Mouse (Mus musculus): ENCODE data around the gene Gm17949. TPM values are rescaled to one million over a fixed set of nuclear protein-coding genes. Genes with fewer than 3 reads are reported as not detected.

The Gm17949 gene
- not detected for polyA plus RNA-seq (2014; fragmentation: Illumina TruSeq; extraction: RNeasy Lipid Tissue Mini Kit (QIAGEN cat#74804); ENCODE audit: insufficient read depth, low read depth, low replicate concordance)

GRCm38 (mm10) chr17:57011236-57012141 lies at the start of gene Gm17949, which contains the start of gene Gtf2f1:
Gene Gm17949, plus strand, starts transcription at chr17:57011469.
Gene Gtf2f1, minus strand, starts transcription at chr17:57011288.

GRCm38 (mm10) chr17:56982013-56982412 lies 29.3 kb upstream of the Gm17949 start, which contains the start of gene Acer1:
Gene Acer1, minus strand, starts transcription at chr17:56982126.

GRCm38 (mm10) chr17:56990115-56990746 lies 21.0 kb upstream of the Gm17949 start, which contains the start of gene Clpp:
Gene Clpp, plus strand, starts transcription at chr17:56990305.

DNA sequence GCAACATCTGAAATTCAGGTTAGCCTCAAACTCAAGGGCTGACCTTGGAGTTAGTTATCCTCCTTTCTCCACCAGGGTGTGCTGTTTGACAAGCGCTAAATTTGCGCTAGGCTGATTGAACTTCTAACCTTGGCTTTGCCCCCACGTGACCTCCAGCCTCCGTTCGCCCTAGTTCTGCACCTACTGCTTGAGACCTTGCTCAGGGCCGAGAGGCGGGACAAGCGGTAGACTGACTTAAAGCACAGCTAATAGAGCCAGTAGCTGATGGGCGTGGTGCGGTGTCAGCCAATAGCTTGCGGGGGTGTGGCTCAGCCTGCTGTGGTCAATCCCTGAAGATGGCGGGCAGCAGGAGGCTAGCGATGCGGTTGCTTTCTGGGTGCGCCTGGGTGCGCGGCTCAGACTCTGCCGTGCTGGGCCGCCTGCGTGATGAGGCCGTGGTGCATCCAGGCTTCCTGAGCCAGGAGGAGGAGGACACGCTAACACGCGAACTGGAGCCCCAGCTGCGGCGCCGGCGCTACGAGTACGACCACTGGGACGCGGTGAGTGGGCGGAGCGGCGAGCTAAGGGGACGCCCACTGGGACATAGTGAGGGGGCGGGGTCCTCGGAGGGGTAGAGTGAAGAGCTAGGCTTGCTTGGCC lies 14.1 kb upstream of the Gm17949 start, which contains the start of gene Alkbh7:
Alkbh7 (plus strand) TSS at position 311 of the 639 bp plus-strand sequence.

DNA sequence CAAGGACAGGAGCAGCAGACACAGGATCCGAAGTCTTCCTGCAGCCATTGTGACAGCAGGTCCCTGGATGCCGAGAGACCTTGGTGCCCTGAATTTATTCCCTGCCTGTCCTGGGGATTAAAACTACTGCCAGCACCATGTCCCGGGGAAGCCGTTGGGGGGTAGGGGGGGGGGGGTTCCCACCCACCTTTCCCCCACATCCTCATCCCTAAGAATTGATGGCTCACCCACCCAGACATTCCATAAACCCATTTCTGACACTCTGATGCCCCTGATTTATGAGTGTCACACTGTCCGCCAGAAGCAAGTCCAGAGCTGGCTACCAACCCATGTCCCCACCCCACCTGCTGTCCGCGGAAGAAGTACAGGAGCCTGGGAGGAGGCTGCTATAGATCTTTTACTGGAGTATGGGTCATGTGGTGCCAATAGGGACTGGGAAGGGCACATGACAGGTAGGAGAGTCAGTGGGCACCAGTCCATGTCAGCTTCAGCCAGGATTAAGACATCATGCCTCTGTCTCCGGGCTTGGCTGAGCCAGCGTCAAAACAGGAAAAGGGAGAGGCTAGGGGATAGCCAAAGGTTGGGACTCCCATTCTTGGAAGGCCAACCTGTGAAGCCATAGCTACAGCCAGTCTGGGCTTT lies 11.2 kb upstream of the Gm17949 start, which contains the start of gene Pspn:
Pspn (minus strand) TSS at position 51 of the 642 bp plus-strand sequence.

GRCm38 (mm10) chr17:57030931-57031660 lies 19.8 kb downstream of the Gm17949 start, which contains the start of gene Khsrp:
Gene Khsrp, minus strand, starts transcription at chr17:57031522.

GRCm38 (mm10) chr17:57041554-57041953 lies 30.3 kb downstream of the Gm17949 start, which contains the start of gene Slc25a41:
Gene Slc25a41, minus strand, starts transcription at chr17:57041654.

GRCm38 (mm10) chr17:57058891-57059485 lies 47.7 kb downstream of the Gm17949 start, which contains the start of gene Crb3:
Gene Crb3, plus strand, starts transcription at chr17:57059105.

GRCm38 (mm10) chr17:57059486-57059977 lies 48.3 kb downstream of the Gm17949 start, which contains the start of gene Slc25a23:
Gene Slc25a23, minus strand, starts transcription at chr17:57059863.

Other genes with a start within 250 kb of the Gm17949 start
- 18.8 TPM for gene Dus3l, start 246.7 kb upstream of the Gm17949 start, polyA plus RNA-seq (2014; fragmentation: Illumina TruSeq; extraction: RNeasy Lipid Tissue Mini Kit (QIAGEN cat#74804); ENCODE audit: insufficient read depth, low read depth, low replicate concordance)
- 0.23 TPM for gene Prr22, start 241.2 kb upstream of the Gm17949 start, polyA plus RNA-seq (2014; fragmentation: Illumina TruSeq; extraction: RNeasy Lipid Tissue Mini Kit (QIAGEN cat#74804); ENCODE audit: insufficient read depth, low read depth, low replicate concordance)
- gene Rfx2, start 180.5 kb upstream of the Gm17949 start, polyA plus RNA-seq (2014; fragmentation: Illumina TruSeq; extraction: RNeasy Lipid Tissue Mini Kit (QIAGEN cat#74804); ENCODE audit: insufficient read depth, low read depth, low replicate concordance), result 5.4 TPM
- not detected for gene Acsbg2, start 137.0 kb upstream of the Gm17949 start, polyA plus RNA-seq (2014; fragmentation: Illumina TruSeq; extraction: RNeasy Lipid Tissue Mini Kit (QIAGEN cat#74804); ENCODE audit: insufficient read depth, low read depth, low replicate concordance)
- 0.19 TPM for gene 1700061G19Rik, start 136.0 kb upstream of the Gm17949 start, polyA plus RNA-seq (2014; fragmentation: Illumina TruSeq; extraction: RNeasy Lipid Tissue Mini Kit (QIAGEN cat#74804); ENCODE audit: insufficient read depth, low read depth, low replicate concordance)
- 16.5 TPM for gene Mllt1, start 76.1 kb upstream of the Gm17949 start, polyA plus RNA-seq (2014; fragmentation: Illumina TruSeq; extraction: RNeasy Lipid Tissue Mini Kit (QIAGEN cat#74804); ENCODE audit: insufficient read depth, low read depth, low replicate concordance)
- gene Acer1, start 29.3 kb upstream of the Gm17949 start, polyA plus RNA-seq (2014; fragmentation: Illumina TruSeq; extraction: RNeasy Lipid Tissue Mini Kit (QIAGEN cat#74804); ENCODE audit: insufficient read depth, low read depth, low replicate concordance), result not detected
- 51.4 TPM for gene Clpp, start 21.2 kb upstream of the Gm17949 start, polyA plus RNA-seq (2014; fragmentation: Illumina TruSeq; extraction: RNeasy Lipid Tissue Mini Kit (QIAGEN cat#74804); ENCODE audit: insufficient read depth, low read depth, low replicate concordance)
- 28.8 TPM for gene Alkbh7, start 14.1 kb upstream of the Gm17949 start, polyA plus RNA-seq (2014; fragmentation: Illumina TruSeq; extraction: RNeasy Lipid Tissue Mini Kit (QIAGEN cat#74804); ENCODE audit: insufficient read depth, low read depth, low replicate concordance)
- not detected for gene Pspn, start 11.5 kb upstream of the Gm17949 start, polyA plus RNA-seq (2014; fragmentation: Illumina TruSeq; extraction: RNeasy Lipid Tissue Mini Kit (QIAGEN cat#74804); ENCODE audit: insufficient read depth, low read depth, low replicate concordance)
- 31.3 TPM for gene Gtf2f1, start 181 bp upstream of the Gm17949 start, polyA plus RNA-seq (2014; fragmentation: Illumina TruSeq; extraction: RNeasy Lipid Tissue Mini Kit (QIAGEN cat#74804); ENCODE audit: insufficient read depth, low read depth, low replicate concordance)
- gene Khsrp, start 20.1 kb downstream of the Gm17949 start, polyA plus RNA-seq (2014; fragmentation: Illumina TruSeq; extraction: RNeasy Lipid Tissue Mini Kit (QIAGEN cat#74804); ENCODE audit: insufficient read depth, low read depth, low replicate concordance), result 17.6 TPM
- gene Slc25a41, start 30.2 kb downstream of the Gm17949 start, polyA plus RNA-seq (2014; fragmentation: Illumina TruSeq; extraction: RNeasy Lipid Tissue Mini Kit (QIAGEN cat#74804); ENCODE audit: insufficient read depth, low read depth, low replicate concordance), result not detected
- gene Crb3, start 47.6 kb downstream of the Gm17949 start, polyA plus RNA-seq (2014; fragmentation: Illumina TruSeq; extraction: RNeasy Lipid Tissue Mini Kit (QIAGEN cat#74804); ENCODE audit: insufficient read depth, low read depth, low replicate concordance), result 65.6 TPM
- 22.4 TPM for gene Slc25a23, start 48.4 kb downstream of the Gm17949 start, polyA plus RNA-seq (2014; fragmentation: Illumina TruSeq; extraction: RNeasy Lipid Tissue Mini Kit (QIAGEN cat#74804); ENCODE audit: insufficient read depth, low read depth, low replicate concordance)
- gene Dennd1c, start 67.0 kb downstream of the Gm17949 start, polyA plus RNA-seq (2014; fragmentation: Illumina TruSeq; extraction: RNeasy Lipid Tissue Mini Kit (QIAGEN cat#74804); ENCODE audit: insufficient read depth, low read depth, low replicate concordance), result 6.3 TPM
- gene Tubb4a, start 76.3 kb downstream of the Gm17949 start, polyA plus RNA-seq (2014; fragmentation: Illumina TruSeq; extraction: RNeasy Lipid Tissue Mini Kit (QIAGEN cat#74804); ENCODE audit: insufficient read depth, low read depth, low replicate concordance), result 15.2 TPM
- 7.4 TPM for gene Tnfsf9, start 93.9 kb downstream of the Gm17949 start, polyA plus RNA-seq (2014; fragmentation: Illumina TruSeq; extraction: RNeasy Lipid Tissue Mini Kit (QIAGEN cat#74804); ENCODE audit: insufficient read depth, low read depth, low replicate concordance)
- not detected for gene Cd70, start 138.3 kb downstream of the Gm17949 start, polyA plus RNA-seq (2014; fragmentation: Illumina TruSeq; extraction: RNeasy Lipid Tissue Mini Kit (QIAGEN cat#74804); ENCODE audit: insufficient read depth, low read depth, low replicate concordance)
- gene Tnfsf14, start 182.7 kb downstream of the Gm17949 start, polyA plus RNA-seq (2014; fragmentation: Illumina TruSeq; extraction: RNeasy Lipid Tissue Mini Kit (QIAGEN cat#74804); ENCODE audit: insufficient read depth, low read depth, low replicate concordance), result 1.2 TPM
- 224 TPM for gene C3, start 216.7 kb downstream of the Gm17949 start, polyA plus RNA-seq (2014; fragmentation: Illumina TruSeq; extraction: RNeasy Lipid Tissue Mini Kit (QIAGEN cat#74804); ENCODE audit: insufficient read depth, low read depth, low replicate concordance)
- gene Gpr108, start 237.0 kb downstream of the Gm17949 start, polyA plus RNA-seq (2014; fragmentation: Illumina TruSeq; extraction: RNeasy Lipid Tissue Mini Kit (QIAGEN cat#74804); ENCODE audit: insufficient read depth, low read depth, low replicate concordance), result 39.6 TPM
- gene Trip10, start 238.0 kb downstream of the Gm17949 start, polyA plus RNA-seq (2014; fragmentation: Illumina TruSeq; extraction: RNeasy Lipid Tissue Mini Kit (QIAGEN cat#74804); ENCODE audit: insufficient read depth, low read depth, low replicate concordance), result 37.0 TPM